Mouse (Mus musculus) midbrain, embryonic 11.5 days (tissue): ENCODE measurements around the gene Tardbp. TPM values are rescaled to one million over a fixed set of nuclear protein-coding genes. Genes with fewer than 3 reads are reported as not detected.

ENCODE experiments used
- polyA plus RNA-seq: library from polyadenylated mRNA; unstranded; fragments of >200 nt; fragmentation: Nextera tagmentation; extraction: Ambion mirVana; gene quantifications from 2 replicates; pipeline ENCODE4 v1.2.1, GENCODE M21; 2014

Gene Tardbp
- polyA plus RNA-seq, 1 experiment from 2014 or later = 221 TPM

Other genes starting within 250 kb of the Tardbp start
- 15.5 and 15.8 TPM in 2 replicates for gene Ubiad1, start 182.2 kb downstream of the Tardbp start, polyA plus RNA-seq
- gene Mtor, start 178.4 kb downstream of the Tardbp start, polyA plus RNA-seq = 30.5 and 30.9 TPM in 2 replicates
- gene Angptl7, start 126.6 kb downstream of the Tardbp start, polyA plus RNA-seq = 0.14 and 0.22 TPM in 2 replicates
- gene Exosc10, start 68.6 kb downstream of the Tardbp start, polyA plus RNA-seq = 101 and 107 TPM in 2 replicates
- 146 and 163 TPM in 2 replicates for gene Srm, start 35.5 kb downstream of the Tardbp start, polyA plus RNA-seq
- 0.25 TPM in 1 of 2 replicates, not detected in the other for gene Masp2, start 24.5 kb downstream of the Tardbp start, polyA plus RNA-seq
- gene Gm572, start 16.3 kb upstream of the Tardbp start, polyA plus RNA-seq = not detected in 2 replicates
- 1.6 TPM in 2 replicates for gene Casz1, start 177.4 kb upstream of the Tardbp start, polyA plus RNA-seq